Mouse (Mus musculus) megakaryocyte, embryonic 14.5 days (primary cell): ENCODE results near the gene Ltbp3. TPM values are rescaled to one million over a fixed set of nuclear protein-coding genes. Genes with fewer than 3 reads are reported as not detected.
A peak's percentile ranks its signal among the peaks of the same experiment; 100 is the strongest.

ENCODE experiments used
- H3K27me3 ChIP-seq: replicated peaks from 2 replicates; pipeline ENCODE3; 2012; ENCODE audit warnings: inconsistent platforms
- H3K36me3 ChIP-seq: replicated peaks from 2 replicates; pipeline ENCODE3; 2012; ENCODE audit warnings: low read length, inconsistent platforms, mixed read lengths
- H3K4me1 ChIP-seq: 2 replicates; pipeline ENCODE4 v1.6.1; 2012; ENCODE audit warnings: inconsistent platforms
- H3K4me3 ChIP-seq: replicated peaks from 2 replicates; pipeline ENCODE3; 2012; ENCODE audit warnings: moderate library complexity, mild to moderate bottlenecking, inconsistent platforms
- H3K9me3 ChIP-seq: 2 replicates; pipeline ENCODE4 v1.6.1; 2012; ENCODE audit warnings: inconsistent platforms
- FLI1 ChIP-seq: IDR thresholded peaks from 2 replicates; pipeline ENCODE4 v1.6.1; 2012; ENCODE audit warnings: low read length, inconsistent platforms, mixed read lengths
- GATA1 ChIP-seq: IDR thresholded peaks from 3 replicates; pipeline ENCODE4 v1.6.1; 2012; ENCODE audit warnings: mixed read lengths, low read length, inconsistent platforms, borderline replicate concordance
- polyA plus RNA-seq: library from polyadenylated mRNA; stranded (reverse); fragments of >175 nt; gene quantifications from 2 replicates; pipeline ENCODE4 v1.2.3, GENCODE M21; 2012; ENCODE audit warnings: low replicate concordance; ENCODE audit not compliant: insufficient read depth

The Ltbp3 gene
- polyA plus RNA-seq, 1 experiment, result 7.9 TPM

DNA sequence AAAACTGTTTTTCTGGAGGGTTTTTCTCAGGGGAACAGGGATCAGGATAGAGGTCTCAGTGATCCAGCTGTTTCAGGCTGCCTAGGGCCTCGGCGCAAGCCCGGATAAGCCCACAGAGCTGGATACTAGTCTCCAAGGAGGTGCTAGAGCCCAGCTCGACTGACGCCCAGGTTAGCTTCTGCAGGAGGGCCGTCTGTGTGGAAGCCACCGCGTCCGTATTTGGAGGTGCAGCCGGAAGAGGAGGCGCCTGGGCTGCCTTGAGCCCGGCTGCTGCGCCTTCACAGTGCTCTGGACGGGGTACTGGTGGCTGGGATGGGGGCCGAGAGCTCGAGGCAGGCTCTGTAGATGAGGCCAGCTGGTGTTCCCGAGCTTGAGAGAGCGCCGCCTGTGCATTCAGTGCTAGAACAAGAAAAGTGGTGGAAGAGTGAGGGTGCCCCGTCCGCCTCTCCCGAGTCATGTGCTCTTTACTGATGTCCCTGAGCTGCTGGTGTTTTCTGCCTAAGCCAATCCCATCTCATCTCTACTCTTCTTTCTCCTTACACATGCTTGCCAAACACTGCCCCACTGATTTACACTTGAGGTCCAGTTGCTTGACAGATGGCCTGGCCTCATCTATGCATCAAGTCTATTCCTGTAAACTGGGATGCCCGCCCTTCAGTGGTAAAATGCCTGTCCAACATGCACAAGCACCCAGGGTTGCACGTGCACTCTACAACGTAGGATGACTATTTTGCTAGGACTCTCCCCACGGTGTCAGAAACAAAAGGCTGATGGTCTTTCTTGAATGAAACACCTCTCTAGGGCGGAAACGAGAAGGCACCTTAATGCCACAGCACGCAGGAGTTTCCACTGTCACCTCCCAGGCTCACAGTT lies 10.2 kb upstream of the Ltbp3 start:
- peak overlapping the region; percentile 97 for H3K4me3 ChIP-seq
- H3K36me3 ChIP-seq, result peaks cover 10% of the 10 kb centered on the region
- H3K27me3 ChIP-seq, result peaks cover 15% of the 10 kb centered on the region
- H3K9me3 ChIP-seq, result no peaks in the 10 kb centered on the region
- H3K4me1 ChIP-seq, result peaks cover 61% of the 10 kb centered on the region
- no peak for TF ChIP-seq GATA1
- no peak for TF ChIP-seq FLI1

DNA sequence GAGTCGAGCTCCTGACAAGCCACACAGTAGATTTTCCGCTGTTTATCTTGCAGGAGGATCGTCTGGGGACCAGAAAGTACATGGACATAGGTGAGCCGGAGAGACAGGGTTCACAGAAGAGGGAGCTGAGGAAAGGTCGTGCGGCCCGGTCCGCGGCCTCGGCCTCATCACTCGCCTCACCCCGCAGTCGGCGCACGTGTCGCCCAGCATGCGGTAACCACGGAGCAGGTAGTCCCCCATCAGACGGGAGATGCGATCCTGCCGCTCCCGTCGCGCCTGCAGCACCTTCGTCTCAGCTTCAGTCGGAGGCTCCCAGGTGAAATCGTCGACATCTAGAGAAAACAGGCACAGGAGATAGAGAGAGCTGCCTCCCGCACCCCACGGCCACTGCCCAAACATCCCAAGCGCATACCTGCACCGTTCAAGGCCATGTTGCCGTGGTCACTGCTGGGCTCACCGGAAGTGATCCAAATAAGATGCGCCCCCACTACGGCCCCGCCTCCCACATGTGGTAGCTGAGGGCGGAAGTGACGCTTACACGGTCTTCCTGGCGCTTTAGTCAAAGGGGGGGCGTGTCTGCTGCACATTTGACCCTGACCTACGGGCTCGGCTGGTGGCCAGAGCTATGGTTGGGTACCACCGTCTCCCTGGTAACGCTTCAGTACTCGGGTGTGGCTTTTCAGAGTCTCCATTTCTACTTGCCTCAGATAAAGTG lies 9.3 kb upstream of the Ltbp3 start:
- Histone ChIP-seq H3K36me3 (peaks cover 10% of the 10 kb centered on the region), H3K4me1 (peaks cover 60% of the 10 kb centered on the region)
- TF ChIP-seq FLI1 (peak; percentile 85; the same call in 1 of the 2 replicates), GATA1 (no peak)

DNA sequence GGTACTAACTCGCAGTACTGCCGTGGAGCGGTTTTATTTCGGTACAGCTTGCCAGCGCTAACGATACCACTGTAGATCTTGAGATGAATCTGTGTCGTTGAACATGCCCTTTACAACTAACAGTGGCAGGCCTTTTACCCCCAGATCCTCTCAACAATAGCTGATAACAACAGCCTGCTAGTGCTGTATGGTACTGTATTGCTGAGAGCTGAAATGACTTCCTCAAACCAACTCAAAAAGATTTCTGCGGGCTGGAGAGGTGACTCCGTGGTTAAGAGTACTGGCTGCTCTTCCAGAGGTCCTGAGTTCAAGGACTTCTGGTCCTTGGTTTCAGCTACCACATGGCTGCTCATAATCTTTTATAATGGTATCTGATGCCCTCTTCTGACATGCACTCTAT lies 6.4 kb upstream of the Ltbp3 start:
- peaks cover 6% of the 10 kb centered on the region for H3K36me3 ChIP-seq
- no peaks in the 10 kb centered on the region for H3K9me3 ChIP-seq
- no peak overlapping the region for H3K4me3 ChIP-seq
- peaks cover 41% of the 10 kb centered on the region for H3K27me3 ChIP-seq
- TF ChIP-seq FLI1 (no peak), GATA1 (no peak)
- H3K4me1 ChIP-seq, result peaks cover 34% of the 10 kb centered on the region

More for the DNA sequence above, 9.3 kb upstream of the Ltbp3 start:
- H3K27me3 ChIP-seq, result peaks cover 21% of the 10 kb centered on the region
- H3K9me3 ChIP-seq, result no peaks in the 10 kb centered on the region
- peak overlapping the region; percentile 97 for H3K4me3 ChIP-seq

DNA sequence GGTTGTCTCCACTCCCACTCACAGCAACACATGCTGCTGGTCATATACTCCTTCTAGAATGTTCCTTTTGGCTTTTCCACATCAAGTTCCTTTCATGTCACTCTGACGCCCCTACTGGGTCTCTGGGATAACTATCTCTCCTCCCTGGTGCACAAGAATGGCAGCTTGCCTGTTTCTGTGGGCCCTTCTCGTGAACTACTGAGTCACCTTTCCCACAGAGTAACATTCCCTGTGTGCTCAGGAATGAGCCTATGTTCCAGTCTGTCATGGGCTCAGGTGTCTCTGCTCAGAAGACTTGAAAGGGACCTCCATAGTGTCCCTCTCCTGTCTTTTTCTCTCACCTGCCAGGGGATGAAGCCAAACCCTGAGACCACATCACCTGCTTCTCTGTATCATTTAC lies 1.3 kb upstream of the Ltbp3 start:
- no peak overlapping the region for H3K4me3 ChIP-seq
- peaks cover 30% of the 10 kb centered on the region for H3K4me1 ChIP-seq
- peaks cover 88% of the 10 kb centered on the region for H3K27me3 ChIP-seq
- no peaks in the 10 kb centered on the region for H3K9me3 ChIP-seq
- no peaks in the 10 kb centered on the region for H3K36me3 ChIP-seq
- TF ChIP-seq FLI1, result no peak
- TF ChIP-seq GATA1, result no peak

DNA sequence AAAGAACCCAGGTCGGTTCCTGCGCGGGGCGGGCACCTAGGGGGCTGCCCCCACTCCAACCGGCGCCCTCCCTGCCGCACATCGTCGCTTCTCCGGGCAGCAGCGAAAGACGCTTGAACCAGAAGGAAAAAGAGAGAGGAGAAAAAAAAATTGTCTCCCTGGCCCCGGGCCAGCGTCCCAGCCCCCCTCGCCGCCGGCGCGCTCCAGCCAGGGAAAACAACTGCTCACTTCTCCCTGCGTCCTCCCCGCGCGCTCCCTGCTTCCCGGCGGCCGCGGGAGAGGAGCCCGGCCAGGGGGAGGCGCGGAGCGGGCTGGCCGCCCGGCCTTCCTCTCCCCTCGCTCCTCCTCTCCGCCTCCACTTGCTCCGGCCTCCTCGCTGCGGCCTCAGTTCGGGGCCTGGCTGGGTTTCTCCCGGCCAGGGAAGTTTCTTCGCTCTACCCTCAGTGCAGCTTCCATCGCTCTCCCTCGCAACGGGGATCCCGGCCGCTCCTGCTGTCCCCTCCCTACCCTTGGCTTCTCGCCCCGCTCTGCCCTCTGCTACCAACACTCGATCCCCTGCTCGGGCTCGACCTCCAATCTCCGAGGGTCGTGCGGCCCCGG lies 1.0 kb downstream of the Ltbp3 start:
- peak overlapping the region; percentile 90 for H3K4me3 ChIP-seq
- H3K9me3 ChIP-seq, result no peaks in the 10 kb centered on the region
- peaks cover 91% of the 10 kb centered on the region for H3K27me3 ChIP-seq
- no peak for TF ChIP-seq GATA1
- TF ChIP-seq FLI1, result no peak
- H3K4me1 ChIP-seq, result peaks cover 46% of the 10 kb centered on the region
- no peaks in the 10 kb centered on the region for H3K36me3 ChIP-seq

DNA sequence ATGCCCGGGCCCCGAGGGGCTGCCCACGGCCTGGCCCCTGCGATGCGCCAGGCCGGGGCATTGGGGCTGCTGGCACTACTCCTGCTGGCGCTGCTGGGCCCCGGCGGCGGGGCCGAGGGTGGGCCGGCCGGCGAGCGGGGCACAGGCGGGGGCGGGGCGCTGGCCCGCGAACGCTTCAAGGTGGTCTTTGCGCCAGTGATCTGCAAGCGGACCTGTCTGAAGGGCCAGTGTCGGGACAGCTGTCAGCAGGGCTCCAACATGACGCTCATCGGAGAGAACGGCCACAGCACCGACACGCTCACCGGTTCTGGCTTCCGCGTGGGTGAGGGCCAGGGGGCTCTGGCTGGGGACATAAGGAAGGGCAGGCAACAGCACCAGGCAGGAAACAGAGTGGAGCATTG lies 1.5 kb downstream of the Ltbp3 start:
- Histone ChIP-seq H3K36me3 (no peaks in the 10 kb centered on the region), H3K4me3 (peak overlapping the region; percentile 90), H3K27me3 (peaks cover 91% of the 10 kb centered on the region), H3K4me1 (peaks cover 51% of the 10 kb centered on the region), H3K9me3 (no peaks in the 10 kb centered on the region)
- TF ChIP-seq GATA1 (no peak), FLI1 (no peak)

DNA sequence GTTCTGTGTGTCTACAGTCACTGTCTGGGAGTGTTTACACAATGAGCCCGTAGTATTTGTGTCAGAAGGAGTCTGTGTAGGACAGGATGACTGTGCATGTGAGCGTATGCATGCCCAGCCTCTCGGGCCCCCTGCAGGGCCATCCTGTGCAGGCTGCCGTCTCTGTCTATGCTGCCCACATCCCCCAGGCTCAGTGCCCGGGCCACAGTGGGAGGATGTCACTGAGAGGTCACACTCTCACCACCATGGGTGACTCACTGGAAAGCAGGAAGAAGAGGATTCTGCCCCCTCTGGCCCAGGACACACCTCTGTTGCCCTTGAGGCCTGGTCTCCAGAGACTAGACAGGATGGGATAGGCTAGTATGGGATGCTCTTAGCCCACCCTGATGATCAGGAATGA lies 2.9 kb downstream of the Ltbp3 start:
- peaks cover 97% of the 10 kb centered on the region for H3K27me3 ChIP-seq
- peak overlapping the region; percentile 34 for H3K4me3 ChIP-seq
- peaks cover 54% of the 10 kb centered on the region for H3K4me1 ChIP-seq
- TF ChIP-seq FLI1, result no peak
- TF ChIP-seq GATA1, result no peak
- H3K9me3 ChIP-seq, result no peaks in the 10 kb centered on the region
- H3K36me3 ChIP-seq, result no peaks in the 10 kb centered on the region

DNA sequence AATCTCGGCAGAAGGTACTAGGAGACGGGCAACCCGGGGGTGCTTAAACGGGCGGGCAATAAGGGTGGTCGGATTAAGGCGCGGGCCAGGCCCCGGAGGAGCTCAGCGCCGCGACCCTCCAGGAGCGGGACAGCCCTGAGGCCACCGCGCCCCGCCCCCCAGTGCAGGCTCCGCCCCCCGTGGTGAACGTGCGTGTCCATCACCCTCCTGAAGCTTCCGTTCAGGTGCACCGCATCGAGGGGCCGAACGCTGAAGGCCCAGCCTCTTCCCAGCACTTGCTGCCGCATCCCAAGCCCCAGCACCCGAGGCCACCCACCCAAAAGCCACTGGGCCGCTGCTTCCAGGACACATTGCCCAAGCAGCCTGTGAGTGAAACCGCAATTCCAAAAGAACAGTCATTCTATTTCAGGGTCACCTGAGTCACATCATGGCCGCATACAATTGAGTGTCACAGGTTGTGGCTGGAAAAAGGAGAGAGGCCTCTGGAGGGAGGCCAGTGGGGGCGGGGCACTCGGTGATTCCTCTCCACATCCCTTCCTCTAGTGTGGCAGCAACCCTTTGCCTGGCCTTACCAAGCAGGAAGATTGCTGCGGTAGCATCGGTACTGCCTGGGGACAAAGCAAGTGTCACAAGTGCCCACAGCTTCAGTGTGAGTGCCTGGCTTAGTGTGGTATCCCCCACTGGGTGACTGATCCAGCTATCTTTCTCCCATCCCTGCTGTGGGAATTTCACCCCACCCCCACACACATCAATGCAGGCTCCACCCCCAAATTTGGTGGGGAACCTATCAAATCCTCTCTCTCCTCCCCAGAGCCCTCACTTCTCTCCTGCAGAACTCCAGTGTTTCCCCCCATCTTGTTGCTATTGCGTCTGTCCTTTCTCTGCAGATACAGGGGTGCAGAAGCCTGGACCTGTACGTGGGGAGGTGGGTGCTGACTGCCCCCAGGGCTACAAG lies 5.3 kb downstream of the Ltbp3 start:
- Histone ChIP-seq H3K4me1 (peaks cover 58% of the 10 kb centered on the region), H3K36me3 (no peaks in the 10 kb centered on the region), H3K27me3 (peaks cover 97% of the 10 kb centered on the region), H3K4me3 (no peak overlapping the region), H3K9me3 (no peaks in the 10 kb centered on the region)
- no peak for TF ChIP-seq GATA1
- TF ChIP-seq FLI1, result no peak

DNA sequence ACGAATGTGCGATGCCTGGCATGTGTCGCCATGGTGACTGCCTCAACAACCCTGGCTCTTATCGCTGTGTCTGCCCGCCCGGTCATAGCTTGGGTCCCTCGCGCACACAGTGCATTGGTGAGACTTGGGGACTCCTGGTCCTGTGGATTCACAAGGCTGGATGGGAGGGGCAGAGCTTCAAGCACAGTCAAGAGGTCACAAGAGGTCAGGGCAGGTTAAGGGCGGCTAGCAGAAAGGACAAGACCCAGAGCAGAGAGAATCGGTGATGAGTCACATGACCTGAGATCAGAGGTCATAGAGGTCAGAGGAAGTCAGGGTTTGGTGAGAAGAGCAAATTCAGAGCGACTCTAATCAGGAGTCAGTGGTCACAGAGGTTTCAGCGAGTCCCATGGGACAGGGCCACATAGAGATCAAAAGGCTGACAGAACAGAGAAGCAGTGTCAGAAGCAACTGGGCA lies 6.2 kb downstream of the Ltbp3 start:
- Histone ChIP-seq H3K4me3 (no peak overlapping the region), H3K4me1 (peaks cover 59% of the 10 kb centered on the region), H3K27me3 (peaks cover 96% of the 10 kb centered on the region), H3K9me3 (no peaks in the 10 kb centered on the region), H3K36me3 (no peaks in the 10 kb centered on the region)
- no peak for TF ChIP-seq GATA1
- TF ChIP-seq FLI1, result no peak
